Mouse (Mus musculus): Measurements from ENCODE around the gene Nfib. TPM values are rescaled to one million over a fixed set of nuclear protein-coding genes. Genes with fewer than 3 reads are reported as not detected.
A peak's percentile ranks its signal among the peaks of the same experiment; 100 is the strongest.

The Nfib gene
- polyA plus RNA-seq, 1 experiment from 2014 or later, result 58.4 TPM

DNA sequence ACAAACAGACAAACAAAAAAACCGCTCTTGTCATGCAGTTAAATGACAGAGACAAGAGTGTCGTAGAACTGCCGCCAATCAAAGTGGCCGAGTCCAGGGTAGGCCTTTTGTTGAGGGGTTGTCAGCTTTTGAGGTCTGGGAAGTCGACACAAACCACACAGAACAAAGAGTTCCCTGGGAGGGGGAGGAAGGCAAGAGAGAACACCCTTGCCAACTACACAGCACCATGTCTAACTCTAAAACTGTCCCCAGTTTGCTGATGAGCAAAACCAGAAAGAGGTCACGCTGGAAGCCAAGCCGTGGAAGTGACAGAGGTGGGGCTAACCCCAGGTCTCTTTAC lies 91.1 kb downstream of the Nfib start:
- H3K36me3 ChIP-seq (ENCODE audit: control insufficient read depth, insufficient read depth, low read length), result no peaks in the 10 kb centered on the region
- 29% methylated on average over 7 of the region's 7 CpGs for WGBS
- ATAC-seq (replicated peaks; ENCODE audit: low FRiP score), result peak; percentile 60
- H3K4me3 ChIP-seq (ENCODE audit: low read depth, low read length), result no peak overlapping the region
- DNase-seq (ENCODE audit: low spot score), result no peak
- H3K4me2 ChIP-seq (ENCODE audit: low read depth, low read length, severe bottlenecking), result no peak overlapping the region
- H3K9me3 ChIP-seq (ENCODE audit: control insufficient read depth, low read length), result no peaks in the 10 kb centered on the region
- H3K9ac ChIP-seq (ENCODE audit: low read length), result peak overlapping the region; percentile 14; the same call in 1 of the 2 replicates
- no peaks in the 10 kb centered on the region for H3K27me3 ChIP-seq (ENCODE audit: control insufficient read depth, insufficient read depth, low read length)
- peaks cover 5% of the 10 kb centered on the region; the same call in 1 of the 2 replicates for H3K4me1 ChIP-seq (replicated peaks; ENCODE audit: control insufficient read depth, insufficient read depth, low read length)
- H3K27ac ChIP-seq (ENCODE audit: low read depth, low read length), result no peak overlapping the region

DNA sequence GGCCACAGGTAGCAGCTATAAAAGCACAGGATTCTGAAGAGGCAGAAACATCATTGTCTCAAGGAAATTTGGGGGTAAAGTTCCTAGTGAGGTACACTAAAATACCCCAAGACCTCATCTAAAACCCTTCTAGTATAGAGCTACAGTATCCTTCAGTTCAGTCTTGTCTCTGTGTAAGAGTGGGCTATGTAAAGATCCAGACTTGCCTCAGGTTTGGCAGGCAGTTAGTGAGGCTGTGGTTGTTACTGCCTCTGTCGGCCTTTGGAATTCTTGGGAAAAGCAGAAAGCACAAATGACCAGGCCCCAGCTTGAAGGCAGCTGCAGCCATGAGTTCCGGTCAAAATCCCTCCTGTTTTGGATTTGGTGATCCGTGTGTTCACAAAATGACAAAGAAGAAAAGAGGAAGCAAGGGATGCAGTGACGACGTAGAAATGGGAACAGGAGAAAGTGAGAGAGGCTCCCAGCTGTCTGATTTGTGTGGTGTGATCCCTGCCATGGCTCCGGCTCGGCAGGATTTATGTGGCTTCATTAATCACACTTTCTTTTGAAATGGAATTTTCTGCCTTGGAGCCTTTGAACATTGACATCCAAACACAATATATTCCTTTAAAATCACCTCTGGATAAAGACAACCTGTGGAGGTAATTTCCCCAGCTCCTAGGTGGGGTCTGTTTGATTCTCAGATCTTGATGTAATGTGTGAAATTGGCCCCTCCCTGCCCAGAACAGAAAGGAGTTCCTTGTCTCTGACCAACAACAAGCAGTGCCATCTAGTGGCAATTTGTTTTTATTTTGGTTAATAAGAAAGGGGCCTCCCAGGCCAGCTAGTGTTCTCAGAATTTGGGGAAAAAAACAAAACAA lies 91.7 kb downstream of the Nfib start:
- Histone ChIP-seq H3K4me2 (ENCODE audit: low read depth, low read length, severe bottlenecking) (no peak overlapping the region), H3K9ac (ENCODE audit: low read length) (peak overlapping the region; percentile 14; the same call in 1 of the 2 replicates), H3K4me3 (ENCODE audit: low read depth, low read length) (no peak overlapping the region), H3K9me3 (ENCODE audit: control insufficient read depth, low read length) (no peaks in the 10 kb centered on the region), H3K27ac (ENCODE audit: low read depth, low read length) (no peak overlapping the region), H3K36me3 (ENCODE audit: control insufficient read depth, insufficient read depth, low read length) (no peaks in the 10 kb centered on the region), H3K27me3 (ENCODE audit: control insufficient read depth, insufficient read depth, low read length) (no peaks in the 10 kb centered on the region), H3K4me1 (replicated peaks; ENCODE audit: control insufficient read depth, insufficient read depth, low read length) (peaks cover 5% of the 10 kb centered on the region; the same call in 1 of the 2 replicates)
- DNase-seq (ENCODE audit: low spot score), result no peak
- ATAC-seq (replicated peaks; ENCODE audit: low FRiP score), result peak; percentile 77
- 36% methylated on average over 7 of the region's 7 CpGs for WGBS

DNA sequence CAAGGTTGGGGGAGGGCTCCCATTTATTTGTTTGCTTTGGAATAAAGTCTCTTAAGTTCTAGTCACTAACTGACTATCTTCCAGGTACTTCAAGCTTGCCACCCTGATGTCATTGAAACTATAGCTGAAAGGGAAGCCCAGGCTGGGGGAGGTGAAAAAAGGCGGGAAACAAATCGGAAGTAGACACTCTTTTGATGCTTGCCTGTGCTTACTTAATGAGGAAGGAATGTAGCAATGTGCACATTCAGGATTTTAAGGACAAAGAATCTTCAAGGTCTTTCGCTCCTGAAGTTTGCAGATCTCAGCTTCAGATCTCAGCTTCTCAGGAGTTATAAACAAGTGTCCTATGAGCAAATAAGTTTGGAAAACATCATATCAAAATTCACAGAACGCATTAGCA lies 95.9 kb downstream of the Nfib start:
- ATAC-seq (replicated peaks; ENCODE audit: low FRiP score) (no peak), DNase-seq (ENCODE audit: low spot score) (no peak)
- Histone ChIP-seq H3K27me3 (ENCODE audit: control insufficient read depth, insufficient read depth, low read length) (no peaks in the 10 kb centered on the region), H3K4me1 (replicated peaks; ENCODE audit: control insufficient read depth, insufficient read depth, low read length) (peaks cover 6% of the 10 kb centered on the region; the same call in 1 of the 2 replicates), H3K4me2 (ENCODE audit: low read depth, low read length, severe bottlenecking) (no peak overlapping the region), H3K36me3 (ENCODE audit: control insufficient read depth, insufficient read depth, low read length) (no peaks in the 10 kb centered on the region), H3K9ac (ENCODE audit: low read length) (no peak overlapping the region), H3K27ac (ENCODE audit: low read depth, low read length) (no peak overlapping the region), H3K9me3 (ENCODE audit: control insufficient read depth, low read length) (no peaks in the 10 kb centered on the region), H3K4me3 (ENCODE audit: low read depth, low read length) (no peak overlapping the region)
- 71% methylated on average over 4 of the region's 4 CpGs for WGBS

DNA sequence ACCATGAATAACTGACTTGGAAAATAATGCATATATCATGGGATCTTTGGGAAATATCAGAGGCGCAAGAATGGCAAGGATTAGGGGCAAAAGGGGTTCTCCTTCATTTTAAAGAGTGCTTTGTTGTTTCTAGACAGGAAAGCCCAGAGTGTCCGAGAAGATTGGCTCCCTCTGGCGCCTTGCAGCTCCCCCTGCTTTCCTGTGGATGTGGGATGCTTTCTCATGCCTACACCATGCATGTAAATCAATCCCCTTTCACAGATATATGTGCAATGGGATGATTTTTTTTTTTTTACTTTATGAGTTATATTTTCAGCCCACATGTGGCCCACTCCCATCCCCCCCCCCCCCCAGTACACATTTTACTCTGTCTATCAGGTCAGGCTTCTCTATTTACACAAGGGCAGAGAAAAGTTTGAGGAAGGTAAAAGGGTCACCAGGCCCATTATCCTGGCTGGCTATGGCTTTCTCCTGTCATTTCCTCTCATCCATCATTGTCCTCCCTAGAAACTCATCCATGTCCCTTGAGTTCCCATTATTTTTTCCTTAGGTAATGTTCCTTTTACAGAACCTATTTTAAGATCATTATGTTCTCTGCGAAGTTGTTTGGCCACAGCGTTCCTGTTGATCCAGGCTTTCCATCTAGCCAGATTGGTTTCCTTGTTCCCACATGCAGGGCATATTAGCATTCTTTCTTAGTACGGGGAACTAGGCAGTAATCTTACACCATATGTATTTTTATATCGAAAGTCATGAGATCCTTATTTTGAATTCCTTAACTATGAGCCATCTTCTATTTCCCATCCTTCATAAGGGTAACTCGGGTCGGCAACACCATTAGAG lies 96.6 kb downstream of the Nfib start:
- Histone ChIP-seq H3K36me3 (ENCODE audit: control insufficient read depth, insufficient read depth, low read length) (no peaks in the 10 kb centered on the region), H3K4me3 (ENCODE audit: low read depth, low read length) (no peak overlapping the region), H3K27ac (ENCODE audit: low read depth, low read length) (no peak overlapping the region), H3K27me3 (ENCODE audit: control insufficient read depth, insufficient read depth, low read length) (no peaks in the 10 kb centered on the region), H3K4me1 (replicated peaks; ENCODE audit: control insufficient read depth, insufficient read depth, low read length) (peaks cover 2% of the 10 kb centered on the region; the same call in 1 of the 2 replicates), H3K4me2 (ENCODE audit: low read depth, low read length, severe bottlenecking) (no peak overlapping the region), H3K9me3 (ENCODE audit: control insufficient read depth, low read length) (no peaks in the 10 kb centered on the region), H3K9ac (ENCODE audit: low read length) (no peak overlapping the region)
- ATAC-seq (replicated peaks; ENCODE audit: low FRiP score) (no peak), DNase-seq (ENCODE audit: low spot score) (no peak)
- 90% methylated on average over 9 of the region's 9 CpGs for WGBS

DNA sequence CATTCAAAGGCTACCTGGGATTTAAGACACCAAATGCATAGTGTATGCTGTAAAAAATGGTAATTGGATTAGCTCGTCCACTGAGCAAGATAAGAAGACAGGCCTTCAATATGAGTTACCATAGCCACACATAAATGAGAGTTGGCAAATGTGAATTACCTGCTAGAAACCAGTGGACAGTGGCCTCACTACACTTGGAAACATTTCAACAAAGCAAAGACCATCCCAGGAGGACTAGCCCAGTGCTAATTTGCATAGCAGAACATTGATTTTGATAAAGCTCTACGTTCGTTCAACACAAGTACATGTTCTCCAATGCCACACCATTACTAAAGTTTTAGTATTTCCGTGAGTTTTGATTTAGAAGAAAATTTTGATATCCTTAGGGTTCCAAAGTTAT lies 98.3 kb downstream of the Nfib start:
- ATAC-seq (replicated peaks; ENCODE audit: low FRiP score), result no peak
- Histone ChIP-seq H3K4me1 (replicated peaks; ENCODE audit: control insufficient read depth, insufficient read depth, low read length) (peaks cover 5% of the 10 kb centered on the region), H3K9me3 (ENCODE audit: control insufficient read depth, low read length) (no peaks in the 10 kb centered on the region), H3K27me3 (ENCODE audit: control insufficient read depth, insufficient read depth, low read length) (no peaks in the 10 kb centered on the region), H3K36me3 (ENCODE audit: control insufficient read depth, insufficient read depth, low read length) (no peaks in the 10 kb centered on the region), H3K9ac (ENCODE audit: low read length) (no peak overlapping the region), H3K27ac (ENCODE audit: low read depth, low read length) (no peak overlapping the region), H3K4me3 (ENCODE audit: low read depth, low read length) (no peak overlapping the region), H3K4me2 (ENCODE audit: low read depth, low read length, severe bottlenecking) (no peak overlapping the region)
- 87% methylated on average over 4 of the region's 4 CpGs for WGBS
- DNase-seq (ENCODE audit: low spot score), result no peak

DNA sequence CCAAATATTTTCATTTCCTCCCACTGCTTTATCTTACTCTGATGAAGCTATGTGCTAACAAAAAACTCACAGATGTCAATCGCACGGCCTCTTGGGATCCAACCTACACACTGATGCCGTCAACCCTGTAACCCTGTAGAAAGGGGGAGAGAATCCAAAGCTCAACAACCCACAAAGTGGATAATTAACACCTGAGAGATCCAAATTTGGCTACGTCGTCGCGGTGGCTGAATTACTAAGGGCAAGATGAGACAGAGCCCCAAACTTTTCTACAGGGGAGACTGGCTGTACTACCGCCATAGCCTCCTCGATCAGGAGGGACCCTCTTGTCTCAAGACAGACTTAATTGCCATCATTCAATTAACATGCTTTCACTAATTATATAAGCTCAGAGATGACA lies 99.2 kb downstream of the Nfib start:
- Histone ChIP-seq H3K27ac (ENCODE audit: low read depth, low read length) (no peak overlapping the region), H3K36me3 (ENCODE audit: control insufficient read depth, insufficient read depth, low read length) (no peaks in the 10 kb centered on the region), H3K4me3 (ENCODE audit: low read depth, low read length) (no peak overlapping the region), H3K4me2 (ENCODE audit: low read depth, low read length, severe bottlenecking) (no peak overlapping the region), H3K9me3 (ENCODE audit: control insufficient read depth, low read length) (no peaks in the 10 kb centered on the region), H3K4me1 (replicated peaks; ENCODE audit: control insufficient read depth, insufficient read depth, low read length) (peaks cover 5% of the 10 kb centered on the region), H3K27me3 (ENCODE audit: control insufficient read depth, insufficient read depth, low read length) (no peaks in the 10 kb centered on the region), H3K9ac (ENCODE audit: low read length) (no peak overlapping the region)
- no peak for ATAC-seq (replicated peaks; ENCODE audit: low FRiP score)
- DNase-seq (ENCODE audit: low spot score), result no peak
- WGBS, result 78% methylated on average over 9 of the region's 9 CpGs

DNA sequence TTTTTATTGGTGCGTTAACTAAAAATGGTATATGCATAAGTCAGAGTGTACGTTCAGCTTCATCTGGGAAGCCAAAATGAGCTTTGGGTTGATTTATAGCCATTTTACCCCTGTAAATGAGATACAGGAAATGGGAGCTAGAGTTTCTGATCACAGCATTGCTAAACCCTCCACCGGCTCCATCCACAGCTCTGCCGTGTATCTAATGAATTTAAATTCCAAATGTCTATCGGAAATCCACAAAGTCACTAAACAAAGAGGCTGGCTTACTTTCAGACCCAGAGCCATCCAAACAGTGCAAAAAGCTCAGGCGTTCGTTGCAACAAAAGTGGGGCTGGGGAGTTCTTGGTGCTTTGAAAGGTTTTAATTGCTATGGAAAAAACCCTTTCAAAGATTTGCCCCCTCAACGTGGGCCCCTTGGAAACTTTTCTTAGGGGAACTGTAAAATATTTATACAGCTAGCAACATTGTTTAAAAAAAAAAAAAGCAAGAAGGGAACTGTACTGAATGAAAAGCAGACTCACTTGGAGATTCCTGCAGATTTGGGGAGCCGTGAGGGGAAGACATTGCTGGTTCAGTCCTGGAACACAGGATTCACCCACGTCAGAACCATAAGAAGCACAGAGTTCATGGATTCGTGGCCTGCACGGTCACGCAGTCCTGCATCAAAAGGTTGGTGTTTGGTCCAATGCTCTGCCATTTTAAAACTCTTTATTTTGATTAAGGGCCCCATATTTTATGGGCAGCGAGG lies 100.3 kb downstream of the Nfib start:
- Histone ChIP-seq H3K9me3 (ENCODE audit: control insufficient read depth, low read length) (no peaks in the 10 kb centered on the region), H3K4me1 (replicated peaks; ENCODE audit: control insufficient read depth, insufficient read depth, low read length) (peaks cover 5% of the 10 kb centered on the region), H3K4me2 (ENCODE audit: low read depth, low read length, severe bottlenecking) (no peak overlapping the region), H3K4me3 (ENCODE audit: low read depth, low read length) (no peak overlapping the region), H3K27me3 (ENCODE audit: control insufficient read depth, insufficient read depth, low read length) (no peaks in the 10 kb centered on the region), H3K36me3 (ENCODE audit: control insufficient read depth, insufficient read depth, low read length) (no peaks in the 10 kb centered on the region), H3K9ac (ENCODE audit: low read length) (no peak overlapping the region), H3K27ac (ENCODE audit: low read depth, low read length) (no peak overlapping the region)
- 66% methylated on average over 14 of the region's 14 CpGs for WGBS
- no peak for DNase-seq (ENCODE audit: low spot score)
- ATAC-seq (replicated peaks; ENCODE audit: low FRiP score), result no peak

DNA sequence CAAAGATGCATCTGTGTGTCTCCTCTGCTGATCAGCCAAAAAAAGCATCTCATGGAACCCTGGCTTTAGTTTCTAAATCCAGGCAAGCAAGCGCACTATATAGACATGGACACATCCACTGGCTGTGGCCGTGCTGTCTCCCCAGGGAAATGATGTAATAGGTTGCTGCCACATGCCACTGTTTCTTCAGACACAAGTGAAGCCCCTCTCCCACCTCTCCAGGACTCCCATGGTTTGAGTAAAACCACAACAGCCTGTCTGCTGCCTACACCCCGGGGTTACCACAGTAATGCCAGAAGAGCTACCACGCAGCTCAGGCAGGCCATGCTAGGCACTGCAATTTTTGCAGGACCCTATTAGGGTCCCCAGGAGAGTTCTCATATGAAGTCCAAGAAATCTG lies 101.0 kb downstream of the Nfib start:
- no peak overlapping the region for H3K27ac ChIP-seq (ENCODE audit: low read depth, low read length)
- H3K9me3 ChIP-seq (ENCODE audit: control insufficient read depth, low read length), result no peaks in the 10 kb centered on the region
- H3K27me3 ChIP-seq (ENCODE audit: control insufficient read depth, insufficient read depth, low read length), result no peaks in the 10 kb centered on the region
- H3K4me1 ChIP-seq (replicated peaks; ENCODE audit: control insufficient read depth, insufficient read depth, low read length), result peaks cover 5% of the 10 kb centered on the region
- no peak overlapping the region for H3K9ac ChIP-seq (ENCODE audit: low read length)
- 78% methylated on average over 4 of the region's 4 CpGs for WGBS
- ATAC-seq (replicated peaks; ENCODE audit: low FRiP score) (no peak), DNase-seq (ENCODE audit: low spot score) (no peak)
- no peak overlapping the region for H3K4me3 ChIP-seq (ENCODE audit: low read depth, low read length)
- no peak overlapping the region for H3K4me2 ChIP-seq (ENCODE audit: low read depth, low read length, severe bottlenecking)
- H3K36me3 ChIP-seq (ENCODE audit: control insufficient read depth, insufficient read depth, low read length), result no peaks in the 10 kb centered on the region
